Mouse (Mus musculus): ENCODE measurements around the gene Pex5l. TPM values are rescaled to one million over a fixed set of nuclear protein-coding genes. Genes with fewer than 3 reads are reported as not detected.

Gene Pex5l
- 1.4 TPM for polyA plus RNA-seq (2015; fragmentation: Illumina TruSeq; extraction: RNeasy Lipid Tissue Mini Kit (QIAGEN cat#74804); ENCODE audit: insufficient read depth, low read depth, low replicate concordance)

DNA sequence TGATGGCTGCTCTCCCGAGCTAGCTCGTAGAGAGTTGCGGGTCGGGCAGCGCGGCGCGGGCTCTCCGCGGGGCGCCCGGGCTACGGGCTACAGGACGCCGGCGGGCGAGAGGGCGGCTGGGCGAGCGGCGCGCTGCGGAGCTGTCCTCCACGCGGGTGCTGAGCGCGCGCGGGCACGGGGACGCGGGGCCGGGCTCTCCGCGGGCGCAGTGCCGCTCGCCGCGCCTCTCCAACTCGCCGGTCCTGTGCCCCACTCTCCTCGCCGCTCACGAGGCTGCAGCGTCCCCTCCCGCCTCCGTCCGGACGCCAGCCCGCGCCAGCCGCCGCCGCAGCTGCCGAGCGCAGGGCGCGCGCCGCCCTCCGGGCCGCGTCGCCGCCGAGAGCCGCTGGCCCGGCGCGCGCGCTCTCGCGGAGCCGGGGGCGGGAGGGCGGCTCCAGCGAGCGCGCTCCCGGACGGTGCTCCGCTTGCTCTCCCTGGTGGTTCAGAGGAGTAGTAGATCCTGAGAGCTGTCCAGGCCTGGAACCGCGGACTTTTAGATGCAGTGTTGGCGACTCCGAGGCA is at the start of gene Pex5l:
TSS of gene Pex5l (minus strand) at position 347 of the 561 bp plus-strand sequence.

Measured in pancreas, adult 10 weeks (tissue).